Mouse (Mus musculus) R1 (cell line): ENCODE results near the gene Ndufa13.

Experiments
- DNase-seq: peaks from one replicate; pipeline ENCODE4 v3.0.0-alpha.2; 2018; ENCODE audit warnings: low read depth, low spot score

Gene Ndufa13

GRCm38 (mm10) chr8:69907106-69907505, 4.7 kb upstream of the Ndufa13 start:
- DNase-seq, result no peak

GRCm38 (mm10) chr8:69906260-69906659, 3.9 kb upstream of the Ndufa13 start:
- no peak for DNase-seq

- DNase-seq, result no peak
Observed at GRCm38 (mm10) chr8:69904096-69904495, 1.7 kb upstream of the Ndufa13 start.

- peak; percentile 100 for DNase-seq
Observed at GRCm38 (mm10) chr8:69903063-69903542, 745 bp upstream of the Ndufa13 start.

- peak; percentile 98 for DNase-seq
Observed at GRCm38 (mm10) chr8:69901484-69902162, 735 bp downstream of the Ndufa13 start.

- no peak for DNase-seq
Observed at GRCm38 (mm10) chr8:69900895-69901451, 1.4 kb downstream of the Ndufa13 start.

GRCm38 (mm10) chr8:69899876-69900275, 2.5 kb downstream of the Ndufa13 start:
- no peak for DNase-seq

GRCm38 (mm10) chr8:69897857-69898256, 4.5 kb downstream of the Ndufa13 start:
- DNase-seq, result no peak

GRCm38 (mm10) chr8:69895772-69896451, 6.4 kb downstream of the Ndufa13 start:
- no peak for DNase-seq

GRCm38 (mm10) chr8:69894836-69895332, 7.5 kb downstream of the Ndufa13 start:
- DNase-seq, result peak; percentile 52

- DNase-seq, result peak; percentile 92
Observed at GRCm38 (mm10) chr8:69893863-69894262, 8.5 kb downstream of the Ndufa13 start.

GRCm38 (mm10) chr8:69890813-69891241, 11.5 kb downstream of the Ndufa13 start:
- peak; percentile 80 for DNase-seq

GRCm38 (mm10) chr8:69888902-69889301, 13.5 kb downstream of the Ndufa13 start:
- DNase-seq, result no peak

- peak; percentile 31 for DNase-seq
Observed at GRCm38 (mm10) chr8:69888244-69888866, 14.0 kb downstream of the Ndufa13 start.

- peak; percentile 85 for DNase-seq
Observed at GRCm38 (mm10) chr8:69887289-69888243, 14.8 kb downstream of the Ndufa13 start, which contains the start of gene Cilp2. Gene Cilp2, minus strand, starts transcription at chr8:69887687.

- DNase-seq, result no peak
Observed at GRCm38 (mm10) chr8:69884141-69884540, 18.2 kb downstream of the Ndufa13 start.

- DNase-seq, result peak; percentile 36
Observed at GRCm38 (mm10) chr8:69882833-69883600, 19.3 kb downstream of the Ndufa13 start.

GRCm38 (mm10) chr8:69882021-69882756, 20.2 kb downstream of the Ndufa13 start:
- DNase-seq, result peak; percentile 71

- no peak for DNase-seq
Observed at GRCm38 (mm10) chr8:69881261-69881865, 21.0 kb downstream of the Ndufa13 start.
